Mouse (Mus musculus): ENCODE results near the gene Aldh1a3.

Aldh1a3 gene

GRCm38 (mm10) chr7:66369934-66370445 is 57.3 kb downstream of the Aldh1a3 start:
- DNase-seq (ENCODE audit: low read depth) = no peak

- DNase-seq (ENCODE audit: low read depth) = no peak
Observed at GRCm38 (mm10) chr7:66369071-66369933, 58.0 kb downstream of the Aldh1a3 start.

GRCm38 (mm10) chr7:66365904-66366303 is 61.4 kb downstream of the Aldh1a3 start, which contains the start of gene Gm10974:
Gene Gm10974 (plus strand): TSS chr7:66365905.
- no peak for DNase-seq (ENCODE audit: low read depth)

- DNase-seq (ENCODE audit: low read depth) = no peak
Observed at GRCm38 (mm10) chr7:66365411-66365810, 61.9 kb downstream of the Aldh1a3 start.

- DNase-seq (ENCODE audit: low read depth) = no peak
Observed at GRCm38 (mm10) chr7:66364491-66364890, 62.8 kb downstream of the Aldh1a3 start.

GRCm38 (mm10) chr7:66359044-66359443 is 68.3 kb downstream of the Aldh1a3 start:
- DNase-seq (ENCODE audit: low read depth) = no peak

- no peak for DNase-seq (ENCODE audit: low read depth)
Observed at GRCm38 (mm10) chr7:66358461-66358860, 68.9 kb downstream of the Aldh1a3 start.

GRCm38 (mm10) chr7:66355791-66356522 is 71.4 kb downstream of the Aldh1a3 start:
- DNase-seq (ENCODE audit: low read depth) = no peak

GRCm38 (mm10) chr7:66354911-66355310 is 72.4 kb downstream of the Aldh1a3 start:
- no peak for DNase-seq (ENCODE audit: low read depth)

GRCm38 (mm10) chr7:66351074-66351473 is 76.2 kb downstream of the Aldh1a3 start:
- no peak for DNase-seq (ENCODE audit: low read depth)

GRCm38 (mm10) chr7:66349670-66350069 is 77.6 kb downstream of the Aldh1a3 start:
- no peak for DNase-seq (ENCODE audit: low read depth)

- no peak for DNase-seq (ENCODE audit: low read depth)
Observed at GRCm38 (mm10) chr7:66348588-66348987, 78.7 kb downstream of the Aldh1a3 start.

GRCm38 (mm10) chr7:66346959-66347663 is 80.2 kb downstream of the Aldh1a3 start:
- no peak for DNase-seq (ENCODE audit: low read depth)

GRCm38 (mm10) chr7:66343307-66343706 is 84.0 kb downstream of the Aldh1a3 start:
- DNase-seq (ENCODE audit: low read depth) = no peak

GRCm38 (mm10) chr7:66342831-66343230 is 84.5 kb downstream of the Aldh1a3 start:
- no peak for DNase-seq (ENCODE audit: low read depth)

GRCm38 (mm10) chr7:66342323-66342722 is 85.0 kb downstream of the Aldh1a3 start:
- peak; percentile 60 for DNase-seq (ENCODE audit: low read depth)

Measured in c-Kit-positive CD71-negative TER-119-negative erythroid progenitor cells, embryonic 14.5 days (primary cell).